Mouse (Mus musculus): ENCODE measurements around the gene Ryk. TPM values are rescaled to one million over a fixed set of nuclear protein-coding genes. Genes with fewer than 3 reads are reported as not detected.

Gene Ryk
- total and polyA plus RNA-seq, 3 experiments = 31.5 to 39.7 (median 38.1) TPM

GRCm38 (mm10) chr9:102806056-102806573 is 28.6 kb upstream of the Ryk start:
- WGBS = 60% methylated on average over 10 of the region's 10 CpGs
- no peaks in the 10 kb centered on the region for H3K4me1 ChIP-seq (ENCODE audit: control insufficient read depth, insufficient read depth, low read length)
- H3K4me3 ChIP-seq = no peak overlapping the region
- no peaks in the 10 kb centered on the region for H3K36me3 ChIP-seq (ENCODE audit: control insufficient read depth, insufficient read depth, low read length)
- H3K9ac ChIP-seq (ENCODE audit: low read depth, low read length) = no peak overlapping the region
- H3K27ac ChIP-seq = no peak overlapping the region
- TF ChIP-seq CTCF (IDR thresholded peaks at IDR 0.05) (no peak), POLR2A (IDR thresholded peaks at IDR 0.05; ENCODE audit: insufficient read depth, low read depth, low read length) (no peak), EP300 (IDR thresholded peaks at IDR 0.05; ENCODE audit: insufficient read depth, low read depth, low read length) (no peak)
- intact Hi-C loops (cut with DNase I) = no loop called here
- peak in 1 of 2 experiments; percentile 14 for DNase-seq
- H3K79me2 ChIP-seq (replicated peaks; ENCODE audit: control insufficient read depth, insufficient read depth, low read length) = no peaks in the 10 kb centered on the region
- H3K27me3 ChIP-seq (ENCODE audit: control insufficient read depth, insufficient read depth, low read length) = no peaks in the 10 kb centered on the region

GRCm38 (mm10) chr9:102811192-102811591 is 23.5 kb upstream of the Ryk start:
- Histone ChIP-seq H3K4me1 (ENCODE audit: control insufficient read depth, insufficient read depth, low read length) (no peaks in the 10 kb centered on the region), H3K79me2 (replicated peaks; ENCODE audit: control insufficient read depth, insufficient read depth, low read length) (no peaks in the 10 kb centered on the region), H3K27me3 (ENCODE audit: control insufficient read depth, insufficient read depth, low read length) (no peaks in the 10 kb centered on the region), H3K4me3 (no peak overlapping the region), H3K27ac (no peak overlapping the region), H3K9ac (ENCODE audit: low read depth, low read length) (no peak overlapping the region), H3K36me3 (ENCODE audit: control insufficient read depth, insufficient read depth, low read length) (no peaks in the 10 kb centered on the region)
- no peak for TF ChIP-seq CTCF (IDR thresholded peaks at IDR 0.05)
- TF ChIP-seq EP300 (IDR thresholded peaks at IDR 0.05; ENCODE audit: insufficient read depth, low read depth, low read length) = no peak
- no peak for TF ChIP-seq POLR2A (IDR thresholded peaks at IDR 0.05; ENCODE audit: insufficient read depth, low read depth, low read length)
- no peak for DNase-seq
- intact Hi-C loops (cut with DNase I) = no loop called here
- WGBS = 73% methylated on average over 5 of the region's 5 CpGs

GRCm38 (mm10) chr9:102818228-102818627 is 16.5 kb upstream of the Ryk start:
- no peaks in the 10 kb centered on the region for H3K36me3 ChIP-seq (ENCODE audit: control insufficient read depth, insufficient read depth, low read length)
- H3K27me3 ChIP-seq (ENCODE audit: control insufficient read depth, insufficient read depth, low read length) = no peaks in the 10 kb centered on the region
- H3K4me1 ChIP-seq (ENCODE audit: control insufficient read depth, insufficient read depth, low read length) = no peaks in the 10 kb centered on the region
- no peak overlapping the region for H3K4me3 ChIP-seq
- DNase-seq = no peak
- H3K27ac ChIP-seq = no peak overlapping the region
- intact Hi-C loops (cut with DNase I) = no loop called here
- TF ChIP-seq POLR2A (IDR thresholded peaks at IDR 0.05; ENCODE audit: insufficient read depth, low read depth, low read length) (no peak), EP300 (IDR thresholded peaks at IDR 0.05; ENCODE audit: insufficient read depth, low read depth, low read length) (no peak), CTCF (IDR thresholded peaks at IDR 0.05) (no peak)
- H3K79me2 ChIP-seq (replicated peaks; ENCODE audit: control insufficient read depth, insufficient read depth, low read length) = no peaks in the 10 kb centered on the region
- no peak overlapping the region for H3K9ac ChIP-seq (ENCODE audit: low read depth, low read length)

- no peak for DNase-seq
- intact Hi-C loops (cut with DNase I) = no loop called here
- Histone ChIP-seq H3K79me2 (replicated peaks; ENCODE audit: control insufficient read depth, insufficient read depth, low read length) (no peaks in the 10 kb centered on the region), H3K9ac (ENCODE audit: low read depth, low read length) (no peak overlapping the region), H3K27ac (no peak overlapping the region), H3K4me1 (ENCODE audit: control insufficient read depth, insufficient read depth, low read length) (no peaks in the 10 kb centered on the region), H3K36me3 (ENCODE audit: control insufficient read depth, insufficient read depth, low read length) (no peaks in the 10 kb centered on the region), H3K27me3 (ENCODE audit: control insufficient read depth, insufficient read depth, low read length) (no peaks in the 10 kb centered on the region), H3K4me3 (no peak overlapping the region)
- TF ChIP-seq CTCF (IDR thresholded peaks at IDR 0.05) (no peak), EP300 (IDR thresholded peaks at IDR 0.05; ENCODE audit: insufficient read depth, low read depth, low read length) (no peak), POLR2A (IDR thresholded peaks at IDR 0.05; ENCODE audit: insufficient read depth, low read depth, low read length) (no peak)
- WGBS = 77% methylated on average over 7 of the region's 7 CpGs
These were observed 6.1 kb upstream of the Ryk start for GRCm38 (mm10) chr9:102828604-102829003.

GRCm38 (mm10) chr9:102831541-102831940 is 3.2 kb upstream of the Ryk start:
- Histone ChIP-seq H3K9ac (ENCODE audit: low read depth, low read length) (no peak overlapping the region), H3K36me3 (ENCODE audit: control insufficient read depth, insufficient read depth, low read length) (no peaks in the 10 kb centered on the region), H3K27me3 (ENCODE audit: control insufficient read depth, insufficient read depth, low read length) (no peaks in the 10 kb centered on the region), H3K4me1 (ENCODE audit: control insufficient read depth, insufficient read depth, low read length) (no peaks in the 10 kb centered on the region; the same call in 1 of the 2 replicates), H3K27ac (no peak overlapping the region), H3K79me2 (replicated peaks; ENCODE audit: control insufficient read depth, insufficient read depth, low read length) (no peaks in the 10 kb centered on the region), H3K4me3 (no peak overlapping the region)
- 88% methylated on average over 4 of the region's 4 CpGs for WGBS
- intact Hi-C loops (cut with DNase I) = loop anchor here (5.0 kb wide), 2 partner anchors 36 to 204 kb away; partner anchors contain the start of genes Anapc13 and Cep63
- no peak for TF ChIP-seq EP300 (IDR thresholded peaks at IDR 0.05; ENCODE audit: insufficient read depth, low read depth, low read length)
- no peak for TF ChIP-seq CTCF (IDR thresholded peaks at IDR 0.05)
- TF ChIP-seq POLR2A (IDR thresholded peaks at IDR 0.05; ENCODE audit: insufficient read depth, low read depth, low read length) = no peak
- no peak for DNase-seq

- Histone ChIP-seq H3K27ac (peak overlapping the region; percentile 85), H3K36me3 (ENCODE audit: control insufficient read depth, insufficient read depth, low read length) (no peaks in the 10 kb centered on the region), H3K4me1 (ENCODE audit: control insufficient read depth, insufficient read depth, low read length) (no peaks in the 10 kb centered on the region; the same call in 1 of the 2 replicates), H3K79me2 (replicated peaks; ENCODE audit: control insufficient read depth, insufficient read depth, low read length) (no peaks in the 10 kb centered on the region; the same call in 1 of the 2 replicates), H3K27me3 (ENCODE audit: control insufficient read depth, insufficient read depth, low read length) (no peaks in the 10 kb centered on the region), H3K4me3 (peak overlapping the region; percentile 67), H3K9ac (ENCODE audit: low read depth, low read length) (peak overlapping the region; percentile 84)
- DNase-seq = no peak
- no peak for TF ChIP-seq CTCF (IDR thresholded peaks at IDR 0.05)
- no peak for TF ChIP-seq EP300 (IDR thresholded peaks at IDR 0.05; ENCODE audit: insufficient read depth, low read depth, low read length)
- TF ChIP-seq POLR2A (IDR thresholded peaks at IDR 0.05; ENCODE audit: insufficient read depth, low read depth, low read length) = no peak
- intact Hi-C loops (cut with DNase I) = loop anchor here (5.0 kb wide), 2 partner anchors 33 to 207 kb away; partner anchors contain the start of genes Anapc13 and Cep63
- 15% methylated on average over 10 of the region's 10 CpGs for WGBS
These were observed 339 bp upstream of the Ryk start for GRCm38 (mm10) chr9:102834414-102834741.
